Mouse (Mus musculus): ENCODE measurements around the gene Duoxa2. TPM values are rescaled to one million over a fixed set of nuclear protein-coding genes. Genes with fewer than 3 reads are reported as not detected.
"Not testable (repeated sequence)": the region's sequence is repeated elsewhere in the genome, so short reads cannot be mapped to it uniquely, and the experiment has no call there.

Gene Duoxa2
- total RNA-seq, 1 experiment = 0.49 TPM

DNA sequence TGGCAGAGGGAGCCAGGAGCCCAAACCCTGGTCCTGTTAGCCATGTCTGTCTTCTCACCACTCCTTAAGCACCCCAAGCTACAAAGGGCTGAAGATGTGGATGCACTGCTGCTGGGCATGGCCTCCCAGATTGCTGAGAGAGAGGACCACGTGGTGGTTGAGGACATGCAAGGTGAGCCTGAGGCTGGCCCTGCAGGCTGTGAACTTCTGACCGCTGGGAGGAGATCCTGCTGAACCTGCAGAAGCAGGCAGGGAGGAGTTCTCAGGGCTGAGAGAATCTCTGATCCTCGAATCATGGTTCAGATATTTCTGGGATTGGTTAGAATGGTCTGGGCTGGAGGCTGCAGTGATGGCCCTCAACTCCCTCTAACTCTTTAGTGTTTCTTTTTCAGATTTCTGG is 25.3 kb downstream of the Duoxa2 start:
- in situ Hi-C loops (cut with MboI; ENCODE audit: low sequenced_read_pairs in 2 of 2, unreplicated experiment in 2 of 2) = no loop called here
- Histone ChIP-seq H3K27ac (ENCODE audit: insufficient read depth, low read depth, low read length, poor library complexity, severe bottlenecking) (no peak overlapping the region), H3K4me3 (ENCODE audit: insufficient read depth in 1 of 2, low read depth in 1 of 2, low read length in 2 of 2, poor library complexity in 1 of 2, severe bottlenecking in 1 of 2) (no peak overlapping the region), H3K9ac (ENCODE audit: insufficient read depth, low read depth, low read length, poor library complexity, severe bottlenecking) (no peak overlapping the region), H3K36me3 (ENCODE audit: control insufficient read depth, insufficient read depth, low read length, poor library complexity, severe bottlenecking) (no peaks in the 10 kb centered on the region), H3K9me3 (ENCODE audit: control insufficient read depth, insufficient read depth, low read depth, low read length) (no peaks in the 10 kb centered on the region), H3K4me1 (ENCODE audit: control insufficient read depth in 2 of 2, insufficient read depth in 2 of 2, low read length in 2 of 2, poor library complexity in 1 of 2) (peaks cover 0 to 3% of the 10 kb centered on the region in 2 experiments; a peak in 1 of 4 replicates)
- TF ChIP-seq MAFK (IDR thresholded peaks at IDR 0.05; ENCODE audit: insufficient read depth, low read depth, low read length) (no peak), ZC3H11A (IDR thresholded peaks at IDR 0.05; ENCODE audit: borderline replicate concordance, low read depth, low read length) (no peak), HCFC1 (IDR thresholded peaks at IDR 0.05; ENCODE audit: borderline replicate concordance, insufficient read depth, low read length) (no peak), CHD2 (IDR thresholded peaks at IDR 0.05; ENCODE audit: low read depth, low read length) (no peak), ZNF384 (IDR thresholded peaks at IDR 0.05; ENCODE audit: low read depth, low read length) (no peak)
- DNase-seq (ENCODE audit: low read depth, low spot score) = no peak

DNA sequence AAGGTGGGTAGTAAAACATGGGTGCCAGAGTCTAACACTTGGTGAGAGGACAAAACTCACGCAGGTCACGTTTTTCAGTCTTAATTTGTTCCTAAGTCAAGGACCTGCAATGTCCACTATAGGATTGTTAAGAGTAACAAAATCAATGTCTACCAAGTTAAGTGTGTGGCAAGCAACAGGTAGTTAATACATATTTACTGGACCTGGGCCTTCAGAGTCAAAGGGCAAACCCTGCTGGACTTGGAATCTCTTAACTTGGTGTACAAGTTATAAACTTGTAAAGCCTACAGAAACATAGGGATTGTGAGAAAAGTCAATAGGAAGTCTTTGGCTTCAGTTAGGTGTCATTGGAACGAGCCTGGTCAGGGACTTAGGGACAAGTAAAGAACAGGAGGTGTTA is 25.9 kb downstream of the Duoxa2 start:
- H3K36me3 ChIP-seq (ENCODE audit: control insufficient read depth, insufficient read depth, low read length, poor library complexity, severe bottlenecking) = no peaks in the 10 kb centered on the region
- no peak overlapping the region for H3K4me3 ChIP-seq (ENCODE audit: insufficient read depth in 1 of 2, low read depth in 1 of 2, low read length in 2 of 2, poor library complexity in 1 of 2, severe bottlenecking in 1 of 2)
- H3K27ac ChIP-seq (ENCODE audit: insufficient read depth, low read depth, low read length, poor library complexity, severe bottlenecking) = no peak overlapping the region
- TF ChIP-seq CHD2 (IDR thresholded peaks at IDR 0.05; ENCODE audit: low read depth, low read length) (no peak), HCFC1 (IDR thresholded peaks at IDR 0.05; ENCODE audit: borderline replicate concordance, insufficient read depth, low read length) (no peak), MAFK (IDR thresholded peaks at IDR 0.05; ENCODE audit: insufficient read depth, low read depth, low read length) (no peak), ZC3H11A (IDR thresholded peaks at IDR 0.05; ENCODE audit: borderline replicate concordance, low read depth, low read length) (no peak), ZNF384 (IDR thresholded peaks at IDR 0.05; ENCODE audit: low read depth, low read length) (no peak)
- H3K9me3 ChIP-seq (ENCODE audit: control insufficient read depth, insufficient read depth, low read depth, low read length) = no peaks in the 10 kb centered on the region
- in situ Hi-C loops (cut with MboI; ENCODE audit: low sequenced_read_pairs in 2 of 2, unreplicated experiment in 2 of 2) = no loop called here
- DNase-seq (ENCODE audit: low read depth, low spot score) = no peak
- H3K9ac ChIP-seq (ENCODE audit: insufficient read depth, low read depth, low read length, poor library complexity, severe bottlenecking) = no peak overlapping the region
- no peaks in the 10 kb centered on the region for H3K4me1 ChIP-seq (ENCODE audit: control insufficient read depth in 2 of 2, insufficient read depth in 2 of 2, low read length in 2 of 2, poor library complexity in 1 of 2)

DNA sequence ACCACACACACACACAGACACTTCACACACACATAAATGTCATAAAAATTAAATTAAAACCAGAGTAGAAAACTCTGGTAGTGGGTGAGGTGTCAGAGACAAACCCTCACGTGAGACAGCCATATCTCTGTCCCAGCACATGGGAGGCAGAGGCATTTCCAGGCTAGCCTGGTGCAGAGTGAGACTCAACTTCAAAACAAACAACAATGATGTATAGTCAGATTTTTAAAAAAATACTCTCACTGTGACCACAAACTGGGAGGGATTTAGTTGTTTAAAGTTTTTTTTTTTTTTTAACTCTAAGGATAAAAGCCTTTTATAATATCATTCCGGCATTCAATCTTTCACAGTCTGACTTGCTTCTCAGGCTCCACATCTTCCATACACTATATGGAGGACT is 26.7 kb downstream of the Duoxa2 start:
- TF ChIP-seq MAFK (IDR thresholded peaks at IDR 0.05; ENCODE audit: insufficient read depth, low read depth, low read length) = no peak
- TF ChIP-seq ZC3H11A (IDR thresholded peaks at IDR 0.05; ENCODE audit: borderline replicate concordance, low read depth, low read length) = no peak
- no peak for TF ChIP-seq ZNF384 (IDR thresholded peaks at IDR 0.05; ENCODE audit: low read depth, low read length)
- TF ChIP-seq HCFC1 (IDR thresholded peaks at IDR 0.05; ENCODE audit: borderline replicate concordance, insufficient read depth, low read length) = no peak
- no peak for TF ChIP-seq CHD2 (IDR thresholded peaks at IDR 0.05; ENCODE audit: low read depth, low read length)
- Histone ChIP-seq H3K9ac (ENCODE audit: insufficient read depth, low read depth, low read length, poor library complexity, severe bottlenecking) (no peak overlapping the region), H3K4me3 (ENCODE audit: insufficient read depth in 1 of 2, low read depth in 1 of 2, low read length in 2 of 2, poor library complexity in 1 of 2, severe bottlenecking in 1 of 2) (no peak overlapping the region), H3K9me3 (ENCODE audit: control insufficient read depth, insufficient read depth, low read depth, low read length) (no peaks in the 10 kb centered on the region), H3K36me3 (ENCODE audit: control insufficient read depth, insufficient read depth, low read length, poor library complexity, severe bottlenecking) (no peaks in the 10 kb centered on the region), H3K4me1 (ENCODE audit: control insufficient read depth in 2 of 2, insufficient read depth in 2 of 2, low read length in 2 of 2, poor library complexity in 1 of 2) (no peaks in the 10 kb centered on the region), H3K27ac (ENCODE audit: insufficient read depth, low read depth, low read length, poor library complexity, severe bottlenecking) (no peak overlapping the region)
- in situ Hi-C loops (cut with MboI; ENCODE audit: low sequenced_read_pairs in 2 of 2, unreplicated experiment in 2 of 2) = no loop called here
- no peak for DNase-seq (ENCODE audit: low read depth, low spot score)

DNA sequence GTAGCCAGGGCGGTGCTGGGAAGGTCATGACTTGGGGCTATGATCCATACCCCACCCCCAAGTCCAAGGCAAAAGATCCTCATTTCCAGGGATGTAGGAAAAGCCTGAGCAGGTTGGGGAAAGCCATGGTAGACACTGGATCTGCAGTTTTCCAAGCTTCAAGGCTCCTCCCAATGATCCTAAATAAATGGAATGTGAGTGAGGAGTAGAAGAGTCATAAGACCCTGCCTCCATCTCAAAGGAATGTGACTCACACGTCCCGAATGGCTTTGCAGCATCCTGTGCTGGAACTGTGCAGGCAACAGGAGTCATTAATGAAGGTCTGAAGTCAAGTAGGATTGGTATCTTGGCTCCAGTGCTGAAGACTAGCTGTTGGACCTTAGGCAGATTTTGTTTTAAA is 29.3 kb downstream of the Duoxa2 start:
- Histone ChIP-seq H3K9me3 (ENCODE audit: control insufficient read depth, insufficient read depth, low read depth, low read length) (no peaks in the 10 kb centered on the region), H3K9ac (ENCODE audit: insufficient read depth, low read depth, low read length, poor library complexity, severe bottlenecking) (no peak overlapping the region), H3K4me1 (ENCODE audit: control insufficient read depth in 2 of 2, insufficient read depth in 2 of 2, low read length in 2 of 2, poor library complexity in 1 of 2) (no peaks in the 10 kb centered on the region), H3K4me3 (ENCODE audit: insufficient read depth in 1 of 2, low read depth in 1 of 2, low read length in 2 of 2, poor library complexity in 1 of 2, severe bottlenecking in 1 of 2) (no peak overlapping the region), H3K27ac (ENCODE audit: insufficient read depth, low read depth, low read length, poor library complexity, severe bottlenecking) (no peak overlapping the region), H3K36me3 (ENCODE audit: control insufficient read depth, insufficient read depth, low read length, poor library complexity, severe bottlenecking) (no peaks in the 10 kb centered on the region)
- in situ Hi-C loops (cut with MboI; ENCODE audit: low sequenced_read_pairs in 2 of 2, unreplicated experiment in 2 of 2) = no loop called here
- DNase-seq (ENCODE audit: low read depth, low spot score) = no peak
- TF ChIP-seq CHD2 (IDR thresholded peaks at IDR 0.05; ENCODE audit: low read depth, low read length) (no peak), MAFK (IDR thresholded peaks at IDR 0.05; ENCODE audit: insufficient read depth, low read depth, low read length) (no peak), ZC3H11A (IDR thresholded peaks at IDR 0.05; ENCODE audit: borderline replicate concordance, low read depth, low read length) (no peak), HCFC1 (IDR thresholded peaks at IDR 0.05; ENCODE audit: borderline replicate concordance, insufficient read depth, low read length) (no peak), ZNF384 (IDR thresholded peaks at IDR 0.05; ENCODE audit: low read depth, low read length) (no peak)

DNA sequence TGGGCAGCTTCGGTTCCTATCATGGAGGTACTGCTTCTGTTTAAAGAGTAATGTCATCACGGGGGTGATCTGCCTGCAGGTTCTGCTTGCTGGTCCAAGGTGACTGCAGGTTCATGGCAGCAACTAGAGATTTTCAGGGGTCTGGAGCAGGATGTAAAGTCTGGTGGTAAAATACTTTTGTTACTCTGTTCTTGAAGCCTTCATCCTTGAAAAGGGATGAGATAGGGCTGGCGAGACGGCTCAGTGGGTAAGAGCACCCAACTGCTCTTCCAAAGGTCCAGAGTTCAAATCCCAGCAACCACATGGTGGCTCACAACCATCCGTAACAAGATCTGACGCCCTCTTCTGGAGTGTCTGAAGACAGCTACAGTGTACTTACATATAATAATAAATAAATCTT is 31.6 kb downstream of the Duoxa2 start:
- H3K4me3 ChIP-seq (ENCODE audit: insufficient read depth in 1 of 2, low read depth in 1 of 2, low read length in 2 of 2, poor library complexity in 1 of 2, severe bottlenecking in 1 of 2); DNase-seq (ENCODE audit: low read depth, low spot score); H3K27ac ChIP-seq (ENCODE audit: insufficient read depth, low read depth, low read length, poor library complexity, severe bottlenecking); H3K9me3 ChIP-seq (ENCODE audit: control insufficient read depth, insufficient read depth, low read depth, low read length); in situ Hi-C loops (cut with MboI; ENCODE audit: low sequenced_read_pairs in 2 of 2, unreplicated experiment in 2 of 2); H3K4me1 ChIP-seq (ENCODE audit: control insufficient read depth in 2 of 2, insufficient read depth in 2 of 2, low read length in 2 of 2, poor library complexity in 1 of 2); H3K36me3 ChIP-seq (ENCODE audit: control insufficient read depth, insufficient read depth, low read length, poor library complexity, severe bottlenecking); H3K9ac ChIP-seq (ENCODE audit: insufficient read depth, low read depth, low read length, poor library complexity, severe bottlenecking): not testable (repeated sequence)
